Comparison of ENCODE assay signal across 8 mouse cellular contexts in genomic region chr1:135154011-135154410, GRCm38 (mm10). TPM values are rescaled to one million over a fixed set of nuclear protein-coding genes. Genes with fewer than 3 reads are reported as not detected.
DNase-seq lines count a peak whose midpoint lies in the region; ATAC-seq lines count a peak whose summit lies in the region.
"Had no signal": no experiment of that assay in that cellular context is flagged by ENCODE, and none has a peak within 500 bp of the region (broad histone marks: within the 10 kb centered on the region; RNA-seq: fewer than 3 reads in every experiment).

No protein-coding gene starts in this region.

- H3K4me1 ChIP-seq in lung, embryonic 16.5 days (replicated peaks; ENCODE audit: control insufficient read depth, insufficient read depth, low read length), result peaks cover 10% of the 10 kb centered on the region; the same call in 1 of the 2 replicates
- peaks cover 42% of the 10 kb centered on the region for H3K4me1 ChIP-seq in forebrain, embryonic 16.5 days (replicated peaks; ENCODE audit: control insufficient read depth, insufficient read depth, low read length)
- H3K4me1 ChIP-seq in liver, embryonic 12.5 days, result peaks cover 16% of the 10 kb centered on the region
- H3K4me1 ChIP-seq in stomach, embryonic 16.5 days (ENCODE audit: control insufficient read depth, insufficient read depth, low read length), result peaks cover 13% of the 10 kb centered on the region

- H3K36me3 ChIP-seq in lung, embryonic 16.5 days (ENCODE audit: control insufficient read depth, insufficient read depth, low read length), result peaks cover 14% of the 10 kb centered on the region
- peaks cover 10% of the 10 kb centered on the region; the same call in 1 of the 2 replicates for H3K36me3 ChIP-seq in forebrain, embryonic 16.5 days (ENCODE audit: control insufficient read depth, insufficient read depth)
- H3K36me3 ChIP-seq in liver, embryonic 12.5 days, result peaks cover 20% of the 10 kb centered on the region
- H3K36me3 ChIP-seq in stomach, embryonic 16.5 days (ENCODE audit: control insufficient read depth, insufficient read depth, low read length), result peaks cover 10% of the 10 kb centered on the region

- H3K4me3 ChIP-seq in lung, embryonic 16.5 days (ENCODE audit: low read length), result peak overlapping the region; percentile 24; the same call in 1 of the 2 replicates
- peak overlapping the region; percentile 4; the same call in 1 of the 2 replicates for H3K4me3 ChIP-seq in forebrain, embryonic 16.5 days (replicated peaks; ENCODE audit: low read length)
- no peak overlapping the region for H3K4me3 ChIP-seq in liver, embryonic 12.5 days
- 0 out of 2 replicates have a peak overlapping the region, but pooled peaks have one; percentile 2 for H3K4me3 ChIP-seq in stomach, embryonic 16.5 days (replicated peaks; ENCODE audit: low read length)

- H3K9ac ChIP-seq in lung, embryonic 16.5 days (ENCODE audit: low read length), result peak overlapping the region; percentile 57
- peak overlapping the region; percentile 58 for H3K9ac ChIP-seq in forebrain, embryonic 16.5 days (replicated peaks; ENCODE audit: low read depth, low read length)
- no peak overlapping the region for H3K9ac ChIP-seq in liver, embryonic 12.5 days
- peak overlapping the region; percentile 49 for H3K9ac ChIP-seq in stomach, embryonic 16.5 days (ENCODE audit: low read length)

- H3K27ac ChIP-seq in lung, embryonic 16.5 days (ENCODE audit: low read length), result no peak overlapping the region; the same call in 1 of the 2 replicates
- H3K27ac ChIP-seq in forebrain, embryonic 16.5 days (ENCODE audit: low read length), result peak overlapping the region; percentile 88
- 0 out of 2 replicates have a peak overlapping the region, but pooled peaks have one; percentile 21 for H3K27ac ChIP-seq in liver, embryonic 12.5 days
- peak overlapping the region; percentile 70 for H3K27ac ChIP-seq in stomach, embryonic 16.5 days (ENCODE audit: low read length)

- no peaks in the 10 kb centered on the region for H3K27me3 ChIP-seq in lung, embryonic 16.5 days (ENCODE audit: control insufficient read depth, insufficient read depth, low read depth, low read length)
- no peaks in the 10 kb centered on the region for H3K27me3 ChIP-seq in forebrain, embryonic 16.5 days (replicated peaks; ENCODE audit: control insufficient read depth, insufficient read depth, low read length)
- H3K27me3 ChIP-seq in liver, embryonic 12.5 days (replicated peaks), result 0 out of 2 replicates have a peak, but pooled peaks cover 2% of the 10 kb centered on the region
- no peaks in the 10 kb centered on the region for H3K27me3 ChIP-seq in stomach, embryonic 16.5 days (ENCODE audit: control insufficient read depth, insufficient read depth, low read length)

- DNase-seq in lung, postnatal 14 days, result no peak
- DNase-seq in adrenal gland, adult 8-10 months, result no peak
- no peak for DNase-seq in urinary bladder, postnatal 4 days (ENCODE audit: low spot score in 2 of 2)

- no peaks in the 10 kb centered on the region for H3K9me3 ChIP-seq in lung, embryonic 16.5 days (ENCODE audit: control insufficient read depth, low read length)
- H3K9me3 ChIP-seq in forebrain, embryonic 16.5 days (ENCODE audit: control insufficient read depth, low read length), result no peaks in the 10 kb centered on the region
- H3K9me3 ChIP-seq in liver, embryonic 12.5 days (replicated peaks), result no peaks in the 10 kb centered on the region
- H3K9me3 ChIP-seq in stomach, embryonic 16.5 days (replicated peaks; ENCODE audit: control insufficient read depth, low read length), result no peaks in the 10 kb centered on the region

- peak; percentile 7; the same call in 1 of the 2 replicates for ATAC-seq in lung, embryonic 16.5 days (ENCODE audit: low read depth)
- no peak; the same call in 1 of the 2 replicates for ATAC-seq in forebrain, embryonic 16.5 days
- no peak for ATAC-seq in liver, embryonic 12.5 days
- ATAC-seq in stomach, embryonic 16.5 days (ENCODE audit: insufficient read depth, low FRiP score), result peak; percentile 2; the same call in 1 of the 2 replicates

- H3K4me2 ChIP-seq in lung, embryonic 16.5 days (ENCODE audit: low read depth, low read length), result peak overlapping the region; percentile 49
- peak overlapping the region; percentile 41 for H3K4me2 ChIP-seq in forebrain, embryonic 16.5 days (ENCODE audit: low read length)
- peak overlapping the region; percentile 46 for H3K4me2 ChIP-seq in liver, embryonic 12.5 days
- peak overlapping the region; percentile 47 for H3K4me2 ChIP-seq in stomach, embryonic 16.5 days (ENCODE audit: low read depth, low read length)

- 22% methylated on average over 10 of the region's 13 CpGs for WGBS in lung, embryonic 16.5 days
- 16% methylated on average over 13 of the region's 13 CpGs for WGBS in forebrain, embryonic 16.5 days
- WGBS in liver, embryonic 12.5 days (ENCODE audit: insufficient replicate concordance), result 60% methylated on average over 12 of the region's 13 CpGs
- 28% methylated on average over 13 of the region's 13 CpGs for WGBS in stomach, embryonic 16.5 days

RNA-seq across cellular contexts. Expression of gene Arl8a, which starts 7.4 kb away (rescaled TPM):
- 37.4 and 42.9 TPM in 2 replicates for polyA plus RNA-seq in lung, embryonic 16.5 days (2015; fragmentation: Nextera tagmentation; extraction: Ambion mirVana)
- polyA plus RNA-seq in forebrain, embryonic 16.5 days (2015; fragmentation: Nextera tagmentation; extraction: Ambion mirVana), result 323 and 336 TPM in 2 replicates
- 15.5 and 15.8 TPM in 2 replicates for polyA plus RNA-seq in liver, embryonic 12.5 days (2016; fragmentation: Nextera tagmentation; extraction: Ambion mirVana)
- polyA plus RNA-seq in stomach, embryonic 16.5 days (2015; fragmentation: Nextera tagmentation; extraction: Ambion mirVana), result 35.3 and 37.6 TPM in 2 replicates
- 10 to 100 TPM; 57.5 to 77.4 (median 68.5) TPM for total RNA-seq in adrenal gland, adult 8-10 months (2022)

RNA-seq across cellular contexts. Expression of gene Gpr37l1, which starts 13.5 kb away (rescaled TPM):
- polyA plus RNA-seq in lung, embryonic 16.5 days (2015; fragmentation: Nextera tagmentation; extraction: Ambion mirVana), result not detected in 2 replicates
- polyA plus RNA-seq in forebrain, embryonic 16.5 days (2015; fragmentation: Nextera tagmentation; extraction: Ambion mirVana), result 0.24 and 0.48 TPM in 2 replicates
- polyA plus RNA-seq in liver, embryonic 12.5 days (2016; fragmentation: Nextera tagmentation; extraction: Ambion mirVana), result not detected in 2 replicates
- 0.90 and 1.3 TPM in 2 replicates for polyA plus RNA-seq in stomach, embryonic 16.5 days (2015; fragmentation: Nextera tagmentation; extraction: Ambion mirVana)
- total RNA-seq in adrenal gland, adult 8-10 months (2022), result 1 to 10 TPM in 3 of 4 experiments, under 1 TPM in 1; 0.80 to 1.9 (median 1.3) TPM
- total RNA-seq: liver, adult 2 months had no signal
- polyA plus RNA-seq: liver, adult 2 months had no signal

RNA-seq across cellular contexts. Expression of gene Ptpn7, which starts 21.5 kb away (rescaled TPM):
- polyA plus RNA-seq in lung, embryonic 16.5 days (2015; fragmentation: Nextera tagmentation; extraction: Ambion mirVana), result 4.4 and 6.1 TPM in 2 replicates
- polyA plus RNA-seq in forebrain, embryonic 16.5 days (2015; fragmentation: Nextera tagmentation; extraction: Ambion mirVana), result 0.24 and 0.27 TPM in 2 replicates
- polyA plus RNA-seq in liver, embryonic 12.5 days (2016; fragmentation: Nextera tagmentation; extraction: Ambion mirVana), result 24.7 and 25.9 TPM in 2 replicates
- polyA plus RNA-seq in stomach, embryonic 16.5 days (2015; fragmentation: Nextera tagmentation; extraction: Ambion mirVana), result 1.6 and 2.8 TPM in 2 replicates
- 1 to 10 TPM; 1.4 to 1.5 (median 1.4) TPM for total RNA-seq in adrenal gland, adult 8-10 months (2022)

RNA-seq across cellular contexts. Expression of gene Lgr6, which starts 48.9 kb away (rescaled TPM):
- 9.2 and 9.9 TPM in 2 replicates for polyA plus RNA-seq in lung, embryonic 16.5 days (2015; fragmentation: Nextera tagmentation; extraction: Ambion mirVana)
- polyA plus RNA-seq in forebrain, embryonic 16.5 days (2015; fragmentation: Nextera tagmentation; extraction: Ambion mirVana), result 0.53 and 0.60 TPM in 2 replicates
- polyA plus RNA-seq in liver, embryonic 12.5 days (2016; fragmentation: Nextera tagmentation; extraction: Ambion mirVana), result 0.30 and 0.36 TPM in 2 replicates
- 1.1 and 1.2 TPM in 2 replicates for polyA plus RNA-seq in stomach, embryonic 16.5 days (2015; fragmentation: Nextera tagmentation; extraction: Ambion mirVana)
- total RNA-seq in adrenal gland, adult 8-10 months (2022), result 1 to 10 TPM in 2 of 4 experiments, under 1 TPM in 2; 0.40 to 2.2 (median 1.1) TPM
- polyA plus RNA-seq: liver, adult 2 months had no signal

Comparison
In these comparisons a context has a peak if more than half of its experiments do, and no peak if none do; other contexts are left out.
1. ATAC-seq: peak in lung, embryonic 16.5 days (single experiment) and stomach, embryonic 16.5 days (single experiment); none in forebrain, embryonic 16.5 days (single experiment) and liver, embryonic 12.5 days (single experiment).
2. Peak in every context shown above with its lines, with median percentiles within 50 percentile points of each other: H3K4me2 ChIP-seq.